Mouse (Mus musculus) G1E (cell line): Measurements from ENCODE around the gene Pdgfc.

Source experiments
- GATA1 ChIP-seq: IDR thresholded peaks from 2 replicates; pipeline ENCODE4 v1.6.1; 2012; ENCODE audit warnings: borderline replicate concordance, low read length, inconsistent platforms, mixed read lengths
- TAL1 ChIP-seq: conservative IDR thresholded peaks from 2 replicates; pipeline ENCODE4 v1.6.1; 2012; ENCODE audit warnings: low read depth, low read length, inconsistent platforms, mixed read lengths

- TF ChIP-seq GATA1 (no peak), TAL1 (no peak)
Measured at GRCm38 (mm10) chr3:81022266-81022665, 13.9 kb upstream of the Pdgfc start.
